Mouse (Mus musculus) intestine, embryonic 14.5 days (tissue): ENCODE results near the gene Nlrp2. TPM values are rescaled to one million over a fixed set of nuclear protein-coding genes. Genes with fewer than 3 reads are reported as not detected.

ENCODE experiments used
- ATAC-seq: fragments of 200-750 bp; cut with Nextera tagmentation; replicated peaks from 2 replicates; pipeline ENCODE4 v1.8.0; 2017; ENCODE audit warnings: low read depth, moderate number of reproducible peaks, moderate TSS enrichment, moderate library complexity; ENCODE audit not compliant: low FRiP score, low TSS enrichment
- DNase-seq: peaks from one replicate; pipeline ENCODE4 v3.0.0-alpha.2; 2018; ENCODE audit warnings: low spot score
- H3K27ac ChIP-seq: fragments of 300-500 bp; sonication (generic); 2 replicates; pipeline ENCODE4 v1.5.1; 2014; ENCODE audit warnings: low read depth, mild to moderate bottlenecking, control low read depth
- H3K27me3 ChIP-seq: fragments of 300-500 bp; sonication (generic); replicated peaks from 2 replicates; pipeline ENCODE4 v1.6.1; 2014; ENCODE audit warnings: low read length, control low read depth; ENCODE audit not compliant: control insufficient read depth, insufficient read depth
- H3K36me3 ChIP-seq: fragments of 300-500 bp; sonication (generic); 2 replicates; pipeline ENCODE4 v1.6.1; 2014; ENCODE audit warnings: low read length, control low read depth; ENCODE audit not compliant: control insufficient read depth, insufficient read depth
- H3K4me1 ChIP-seq: fragments of 300-500 bp; sonication (generic); replicated peaks from 2 replicates; pipeline ENCODE4 v1.6.1; 2014; ENCODE audit warnings: low read length, control low read depth, mixed read lengths; ENCODE audit not compliant: control insufficient read depth, insufficient read depth
- H3K4me2 ChIP-seq: fragments of 300-500 bp; sonication (generic); 2 replicates; pipeline ENCODE4 v1.6.1; 2014; ENCODE audit warnings: low read length
- H3K4me3 ChIP-seq: fragments of 300-500 bp; sonication (generic); 2 replicates; pipeline ENCODE4 v1.5.1; 2014; ENCODE audit warnings: low read depth, low read length, control low read depth, mixed read lengths
- H3K9ac ChIP-seq: fragments of 300-500 bp; sonication (generic); 2 replicates; pipeline ENCODE4 v1.6.1; 2014; ENCODE audit warnings: mild to moderate bottlenecking, low read length
- H3K9me3 ChIP-seq: fragments of 300-500 bp; sonication (generic); 2 replicates; pipeline ENCODE4 v1.6.1; 2016; ENCODE audit warnings: low read length, control low read depth; ENCODE audit not compliant: control insufficient read depth
- WGBS: fragments of 180-500 bp; shearing (Covaris S2); extraction: QIAGEN DNeasy Blood & Tissue Kit; methylation state at CpG from one replicate; pipeline ENCODE4 v1.1.7; 2014; 5-methylcytosine and 5-hydroxymethylcytosine counted together
- polyA plus RNA-seq: library from polyadenylated mRNA; unstranded; fragments of >200 nt; fragmentation: Nextera tagmentation; extraction: Ambion mirVana; gene quantifications from 2 replicates; pipeline ENCODE4 v1.2.1, GENCODE M21; 2014

Gene Nlrp2
- not detected in 2 replicates for polyA plus RNA-seq

GRCm38 (mm10) chr7:5350935-5351334 is at the start of gene Nlrp2:
TSS of gene Nlrp2 (minus strand) at chr7:5351035.
- no peaks in the 10 kb centered on the region for H3K27me3 ChIP-seq
- no peaks in the 10 kb centered on the region for H3K4me1 ChIP-seq
- H3K4me3 ChIP-seq: no peak within 1 kb of the TSS
- no peak for ATAC-seq
- H3K9ac ChIP-seq: no peak within 1 kb of the TSS
- no peak within 1 kb of the TSS for H3K4me2 ChIP-seq
- H3K36me3 ChIP-seq: no peaks in the 10 kb centered on the region
- no peak within 1 kb of the TSS for H3K27ac ChIP-seq
- peaks cover 8% of the 10 kb centered on the region; the same call in 1 of the 2 replicates for H3K9me3 ChIP-seq
- 81% methylated on average over 4 of the region's 4 CpGs for WGBS
- DNase-seq: no peak

DNA sequence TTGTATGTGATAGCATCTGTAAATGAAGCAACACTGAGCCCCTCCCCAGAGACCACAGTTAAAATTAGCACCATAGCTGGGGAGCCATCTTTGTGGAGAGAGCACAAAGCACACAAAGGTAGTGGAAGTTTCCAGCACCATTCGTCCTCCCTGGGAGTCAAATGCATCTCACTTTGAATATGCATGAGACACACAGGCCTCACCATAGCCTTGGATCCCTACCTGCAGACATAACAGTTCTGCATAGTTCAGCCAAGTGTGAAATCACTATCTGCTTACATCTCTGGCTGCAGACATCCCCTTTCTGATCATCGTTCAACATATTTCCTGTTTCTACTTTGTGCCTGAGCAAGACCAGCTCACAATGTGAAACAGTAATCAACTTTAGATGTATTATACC is 15.9 kb upstream of the Nlrp2 start:
- DNase-seq (no peak), ATAC-seq (no peak)
- Histone ChIP-seq H3K4me2 (no peak overlapping the region), H3K4me1 (no peaks in the 10 kb centered on the region), H3K9ac (no peak overlapping the region), H3K9me3 (0 out of 2 replicates have a peak, but pooled peaks cover 2% of the 10 kb centered on the region), H3K27ac (no peak overlapping the region), H3K36me3 (no peaks in the 10 kb centered on the region), H3K4me3 (no peak overlapping the region), H3K27me3 (no peaks in the 10 kb centered on the region)
- WGBS: 78% methylated on average over 2 of the region's 2 CpGs

GRCm38 (mm10) chr7:5363599-5363998 is 12.8 kb upstream of the Nlrp2 start:
- no peaks in the 10 kb centered on the region for H3K4me1 ChIP-seq
- peaks cover 7% of the 10 kb centered on the region; the same call in 1 of the 2 replicates for H3K9me3 ChIP-seq
- ATAC-seq (no peak), DNase-seq (no peak)
- H3K27me3 ChIP-seq: no peaks in the 10 kb centered on the region
- H3K4me3 ChIP-seq: no peak overlapping the region
- H3K9ac ChIP-seq: no peak overlapping the region
- H3K27ac ChIP-seq: no peak overlapping the region
- 97% methylated on average over 5 of the region's 5 CpGs for WGBS
- no peaks in the 10 kb centered on the region for H3K36me3 ChIP-seq
- H3K4me2 ChIP-seq: no peak overlapping the region

GRCm38 (mm10) chr7:5350237-5350636 is 598 bp downstream of the Nlrp2 start, which contains the start of gene Gm5065:
TSS of gene Gm5065 (plus strand) at chr7:5350537.
- Histone ChIP-seq H3K4me1 (no peaks in the 10 kb centered on the region), H3K27ac (no peak within 1 kb of the TSS), H3K4me3 (no peak within 1 kb of the TSS), H3K27me3 (no peaks in the 10 kb centered on the region), H3K9ac (no peak within 1 kb of the TSS), H3K36me3 (no peaks in the 10 kb centered on the region), H3K9me3 (peaks cover 6% of the 10 kb centered on the region; the same call in 1 of the 2 replicates), H3K4me2 (no peak within 1 kb of the TSS)
- ATAC-seq: no peak
- 75% methylated on average over 1 of the region's 1 CpGs for WGBS
- DNase-seq: no peak

DNA sequence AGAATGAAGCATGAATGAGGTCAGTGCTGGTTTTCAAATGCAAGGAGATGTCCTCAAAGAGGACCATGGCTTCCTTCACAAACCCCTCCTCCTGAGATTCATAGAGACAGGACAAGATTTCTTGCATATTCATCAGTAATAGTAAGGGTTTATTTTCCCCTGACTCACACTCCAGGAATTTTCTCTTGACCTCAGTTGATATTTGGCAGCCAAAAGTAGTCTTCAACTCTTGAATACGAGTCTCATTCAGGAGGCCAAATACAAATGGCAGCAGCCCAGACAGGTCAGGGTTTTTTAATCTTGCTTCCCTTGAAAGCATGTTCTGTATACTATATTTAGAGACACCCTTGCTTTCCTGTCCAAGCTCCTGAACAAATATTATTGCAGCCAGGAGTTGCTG is 23.3 kb downstream of the Nlrp2 start:
- Histone ChIP-seq H3K4me3 (no peak overlapping the region), H3K9ac (no peak overlapping the region), H3K4me1 (no peaks in the 10 kb centered on the region), H3K27ac (no peak overlapping the region), H3K36me3 (no peaks in the 10 kb centered on the region), H3K9me3 (no peaks in the 10 kb centered on the region; the same call in 1 of the 2 replicates), H3K27me3 (no peaks in the 10 kb centered on the region), H3K4me2 (no peak overlapping the region)
- DNase-seq (no peak), ATAC-seq (no peak)
- 87% methylated on average over 1 of the region's 1 CpGs for WGBS

DNA sequence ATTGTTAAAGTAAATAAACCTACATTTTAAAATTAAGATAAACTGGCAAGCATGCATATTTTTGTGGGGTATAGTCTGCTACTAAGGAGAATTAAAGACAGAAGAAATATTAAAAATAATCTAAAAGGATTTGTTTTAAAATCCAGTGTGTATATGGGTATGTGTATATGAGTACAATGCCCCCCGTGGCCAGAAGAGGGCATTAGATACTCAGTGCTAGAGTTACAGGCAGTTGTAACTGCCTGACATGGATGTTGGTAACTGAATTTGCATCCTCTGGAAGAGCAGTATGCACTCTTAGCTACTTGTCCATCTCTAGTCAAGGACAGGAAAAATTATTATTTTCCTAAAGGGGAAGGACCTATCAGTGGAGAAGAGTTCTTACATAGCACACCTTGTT is 62.6 kb downstream of the Nlrp2 start:
- H3K4me2 ChIP-seq: no peak overlapping the region
- no peaks in the 10 kb centered on the region for H3K27me3 ChIP-seq
- ATAC-seq (no peak), DNase-seq (no peak)
- no peak overlapping the region for H3K27ac ChIP-seq
- H3K4me1 ChIP-seq: no peaks in the 10 kb centered on the region
- H3K9me3 ChIP-seq: 0 out of 2 replicates have a peak, but pooled peaks cover 5% of the 10 kb centered on the region
- 57% methylated on average over 1 of the region's 1 CpGs for WGBS
- no peak overlapping the region for H3K4me3 ChIP-seq
- H3K36me3 ChIP-seq: no peaks in the 10 kb centered on the region
- H3K9ac ChIP-seq: no peak overlapping the region

DNA sequence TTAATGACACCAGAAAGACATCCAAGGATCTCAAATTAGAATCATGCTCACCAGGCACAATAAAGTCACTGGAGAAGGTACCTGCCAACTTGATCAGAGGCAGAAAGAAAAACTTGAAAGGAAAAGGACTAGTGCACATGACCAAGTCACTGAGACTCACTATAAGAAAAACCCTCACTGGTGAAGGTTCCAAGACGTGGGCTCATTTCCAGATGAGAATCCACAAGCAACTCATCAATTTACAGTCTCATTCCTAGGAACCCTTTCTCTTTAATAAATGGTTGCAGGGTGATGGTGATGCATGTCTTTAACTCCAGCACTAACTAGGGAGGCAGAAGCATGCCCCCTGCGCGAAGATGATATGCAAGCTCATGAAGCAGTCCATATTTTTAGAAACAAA is 87.8 kb downstream of the Nlrp2 start:
- 86% methylated on average over 3 of the region's 3 CpGs for WGBS
- ATAC-seq (no peak), DNase-seq (no peak)
- no peaks in the 10 kb centered on the region for H3K36me3 ChIP-seq
- H3K27me3 ChIP-seq: no peaks in the 10 kb centered on the region
- no peak overlapping the region for H3K4me2 ChIP-seq
- H3K9ac ChIP-seq: no peak overlapping the region
- H3K4me1 ChIP-seq: no peaks in the 10 kb centered on the region
- H3K9me3 ChIP-seq: no peaks in the 10 kb centered on the region
- H3K4me3 ChIP-seq: no peak overlapping the region
- no peak overlapping the region for H3K27ac ChIP-seq

Other genes with a start within 250 kb of the Nlrp2 start
- not detected in 2 replicates for gene Rfpl4, start 234.1 kb downstream of the Nlrp2 start, polyA plus RNA-seq
- 0.54 and 0.72 TPM in 2 replicates for gene Rasl2-9, start 225.1 kb downstream of the Nlrp2 start, polyA plus RNA-seq
- gene Vmn1r55, start 201.4 kb downstream of the Nlrp2 start, polyA plus RNA-seq: not detected in 2 replicates
- not detected in 2 replicates for gene Vmn1r56, start 154.3 kb downstream of the Nlrp2 start, polyA plus RNA-seq
- gene Vmn1r57, start 132.5 kb downstream of the Nlrp2 start, polyA plus RNA-seq: not detected in 2 replicates
- not detected in 2 replicates for gene Gm5065, start 498 bp downstream of the Nlrp2 start, polyA plus RNA-seq
- gene Vmn1r58, start 62.4 kb upstream of the Nlrp2 start, polyA plus RNA-seq: not detected in 2 replicates
- not detected in 2 replicates for gene Vmn1r59, start 105.7 kb upstream of the Nlrp2 start, polyA plus RNA-seq
- gene Vmn2r28, start 142.9 kb upstream of the Nlrp2 start, polyA plus RNA-seq: not detected in 2 replicates
- not detected in 2 replicates for gene Vmn1r60, start 196.3 kb upstream of the Nlrp2 start, polyA plus RNA-seq